Mouse (Mus musculus) gastrocnemius, adult 2 months (tissue): ENCODE results near the gene Nr2e1. TPM values are rescaled to one million over a fixed set of nuclear protein-coding genes. Genes with fewer than 3 reads are reported as not detected.

ENCODE experiments used
- DNase-seq: peaks from one replicate; pipeline ENCODE4 v3.0.0; 2022
- H3K27ac ChIP-seq: fragments of 200-600 bp; 2 replicates; pipeline ENCODE4 v1.8.1; 2022; ENCODE audit warnings: mild to moderate bottlenecking
- H3K4me3 ChIP-seq: fragments of 200-600 bp; 2 replicates; pipeline ENCODE4 v1.8.1; 2022; ENCODE audit warnings: mild to moderate bottlenecking, moderate library complexity
- CTCF ChIP-seq: fragments of 200-600 bp; IDR thresholded peaks from 2 replicates; pipeline ENCODE4 v1.8.1; 2022; ENCODE audit warnings: antibody characterized with exemption, mild to moderate bottlenecking, moderate library complexity
- intact Hi-C: fragments of 180-260 bp; cut with DNase I; formaldehyde crosslinking; loops from one replicate; pipeline ENCODE4 v1.15.1; 2025
- total RNA-seq, 2 experiments: library from RNA; stranded (reverse); gene quantifications; 2 replicates each; pipeline ENCODE4 v1.2.3; 2021

The Nr2e1 gene
- total RNA-seq, 2 experiments from 2014 or later, result not detected

DNA sequence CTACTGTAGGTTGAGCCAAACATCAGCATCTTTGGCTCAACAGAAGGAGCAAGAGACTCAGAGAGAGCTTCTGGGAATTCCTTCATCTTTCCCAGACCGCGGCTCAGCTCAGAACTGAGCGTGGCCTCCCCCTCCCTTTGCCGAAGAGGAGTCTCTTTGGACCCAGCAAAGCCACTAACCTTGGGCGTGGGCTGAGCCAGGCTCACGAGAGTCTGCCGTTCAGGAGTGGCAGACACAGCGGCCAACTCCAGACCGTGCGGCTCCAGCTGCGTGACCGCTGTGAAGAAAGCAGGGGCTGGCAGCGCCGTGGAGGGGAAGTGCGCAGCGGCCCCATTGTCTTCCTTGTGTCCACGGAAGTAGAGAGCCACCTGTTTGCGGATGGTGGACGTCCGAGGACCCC, 10.9 kb downstream of the Nr2e1 start:
- H3K4me3 ChIP-seq, result no peak overlapping the region
- no peak for TF ChIP-seq CTCF

GRCm38 (mm10) chr10:42562272-42562671, 21.2 kb downstream of the Nr2e1 start:
- intact Hi-C loops, result no loop called here
- no peak for DNase-seq
- Histone ChIP-seq H3K27ac (no peak overlapping the region), H3K4me3 (no peak overlapping the region)
- TF ChIP-seq CTCF, result no peak

More for the DNA sequence above, 10.9 kb downstream of the Nr2e1 start:
- intact Hi-C loops, result no loop called here
- no peak overlapping the region for H3K27ac ChIP-seq
- no peak for DNase-seq

DNA sequence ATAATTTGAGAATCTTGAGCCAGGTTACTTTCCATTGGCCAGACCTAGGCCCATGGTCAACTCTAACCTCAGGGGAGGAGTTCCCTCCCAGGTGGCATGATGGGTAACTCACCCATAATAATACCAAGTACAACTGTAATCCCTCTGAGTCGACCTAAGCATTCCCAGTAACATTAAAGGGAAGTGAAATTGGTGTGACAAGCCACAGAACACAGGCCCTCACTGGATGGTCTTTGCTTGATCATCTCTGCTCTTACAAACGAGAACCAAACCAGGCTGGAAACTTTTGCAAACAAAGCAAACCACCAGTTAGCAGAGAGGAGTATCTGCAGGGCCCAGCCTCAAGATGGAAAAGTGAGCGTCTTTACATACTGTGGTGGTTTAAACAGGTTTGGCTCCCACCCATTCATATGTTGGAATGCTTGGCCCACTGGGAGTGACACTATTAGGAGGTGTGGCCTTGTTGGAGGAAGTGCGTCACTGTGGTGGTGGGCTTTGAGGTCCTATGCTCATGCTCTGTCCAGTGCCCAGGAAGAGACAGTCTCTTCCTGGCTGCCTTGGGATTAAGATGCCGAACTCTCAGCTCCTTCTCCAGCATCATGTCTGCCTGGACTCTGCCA, 23.7 kb downstream of the Nr2e1 start:
- H3K27ac ChIP-seq, result no peak overlapping the region
- no peak overlapping the region for H3K4me3 ChIP-seq
- no peak for DNase-seq
- no peak for TF ChIP-seq CTCF
- intact Hi-C loops, result no loop called here

GRCm38 (mm10) chr10:42546507-42546906, 36.9 kb downstream of the Nr2e1 start:
- intact Hi-C loops, result no loop called here
- H3K4me3 ChIP-seq, result no peak overlapping the region
- TF ChIP-seq CTCF, result no peak
- H3K27ac ChIP-seq, result no peak overlapping the region
- DNase-seq, result no peak

DNA sequence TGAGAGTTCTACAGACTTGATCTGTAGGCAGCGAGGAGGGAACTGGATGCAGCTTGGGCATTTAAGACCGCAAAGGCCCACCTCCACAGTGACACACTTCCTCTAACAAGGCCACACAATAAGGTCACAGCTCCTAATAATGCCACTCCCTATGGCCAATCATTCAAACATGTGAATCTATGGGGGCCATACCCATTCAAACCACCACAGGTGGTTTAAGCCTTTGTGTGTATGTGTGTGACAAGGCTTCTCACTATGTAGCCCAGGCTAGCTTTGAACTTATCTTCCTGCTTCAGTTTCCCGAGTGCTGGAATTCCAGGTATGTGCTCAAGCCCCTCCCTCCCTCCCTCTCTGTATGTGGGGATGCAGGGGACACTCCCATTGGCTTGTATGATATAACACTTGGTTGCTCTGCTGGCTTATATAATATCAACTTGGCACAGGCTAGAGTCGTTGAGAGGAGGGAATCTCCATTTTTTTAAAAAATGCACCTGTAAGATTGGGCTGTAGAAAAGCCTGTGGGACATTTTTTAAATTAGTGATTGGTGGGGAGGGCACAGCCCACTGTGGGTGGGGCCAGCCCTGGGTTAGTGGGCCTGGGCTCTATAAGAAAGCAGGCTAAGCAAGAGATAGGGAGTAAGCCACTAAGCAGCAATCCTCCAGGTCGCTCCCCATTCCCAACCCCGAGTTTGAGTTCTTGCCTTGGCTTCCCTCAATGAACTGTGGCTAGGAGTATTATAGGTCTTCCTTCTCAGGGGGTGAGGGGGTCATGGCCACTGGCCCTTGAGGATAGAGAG, 37.5 kb downstream of the Nr2e1 start:
- Histone ChIP-seq H3K4me3 (no peak overlapping the region), H3K27ac (no peak overlapping the region)
- no peak for DNase-seq
- TF ChIP-seq CTCF, result no peak
- intact Hi-C loops, result no loop called here

DNA sequence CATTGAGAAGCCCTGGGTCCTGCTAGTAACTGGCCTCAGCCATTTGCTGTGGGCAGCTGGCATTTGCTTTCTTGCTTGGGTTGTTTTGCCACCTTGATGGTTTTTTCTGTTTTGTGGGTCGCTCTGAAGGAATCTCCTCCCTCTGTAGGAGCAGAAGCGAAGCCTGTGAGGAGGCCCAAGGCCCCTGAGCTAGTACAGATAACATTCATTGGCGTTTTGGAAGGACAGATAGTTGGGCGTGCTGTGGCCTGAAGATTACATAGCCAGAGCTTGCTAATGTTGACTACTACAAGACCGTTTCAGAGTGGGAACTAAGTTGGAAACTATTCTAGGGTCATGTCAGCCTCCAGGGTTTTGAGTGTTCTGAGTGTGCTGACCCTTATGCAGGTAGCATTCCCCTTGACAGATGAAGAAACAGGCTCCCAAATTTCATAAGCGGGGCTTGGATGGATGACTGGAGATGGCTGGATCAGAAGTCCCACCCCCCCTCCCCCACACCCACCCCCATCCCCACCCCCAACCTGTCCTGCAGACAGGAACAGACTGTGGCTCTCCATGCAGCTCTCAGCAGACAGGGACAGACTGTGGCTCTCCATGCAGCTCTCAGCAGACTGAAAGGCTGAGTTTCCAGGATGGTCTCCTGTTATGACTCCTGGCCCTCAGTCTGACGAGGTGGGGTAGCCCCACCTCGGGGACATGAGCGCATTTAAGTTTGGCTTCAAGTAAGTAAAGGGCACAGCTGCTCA, 45.7 kb downstream of the Nr2e1 start:
- DNase-seq, result no peak
- H3K27ac ChIP-seq, result no peak overlapping the region

GRCm38 (mm10) chr10:42533836-42534453, 49.5 kb downstream of the Nr2e1 start:
- H3K27ac ChIP-seq, result no peak overlapping the region
- no peak for TF ChIP-seq CTCF
- DNase-seq, result no peak
- H3K4me3 ChIP-seq, result no peak overlapping the region
- intact Hi-C loops, result no loop called here

More for the DNA sequence above, 45.7 kb downstream of the Nr2e1 start:
- TF ChIP-seq CTCF, result no peak
- intact Hi-C loops, result no loop called here
- H3K4me3 ChIP-seq, result no peak overlapping the region

DNA sequence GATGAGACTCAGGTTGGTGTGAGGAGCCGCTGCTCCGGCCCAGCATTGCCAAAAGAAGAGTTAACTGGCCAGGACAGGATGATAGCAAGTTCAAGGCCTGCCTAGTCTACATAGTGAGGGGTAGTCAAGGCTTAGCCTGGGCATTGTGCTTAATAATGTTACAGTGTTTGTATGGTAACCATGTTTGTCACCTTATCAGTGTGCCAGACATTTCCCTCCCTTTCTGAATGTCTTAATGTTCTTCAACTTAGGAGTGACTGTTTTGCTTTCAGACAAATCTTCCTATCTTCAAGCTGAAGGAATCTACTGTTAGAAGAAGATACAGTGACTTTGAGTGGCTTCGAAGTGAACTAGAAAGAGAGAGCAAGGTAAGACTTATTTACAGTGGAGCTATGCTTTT, 57.8 kb downstream of the Nr2e1 start:
- intact Hi-C loops, result loop anchor here (5.0 kb wide), 1 partner anchor 73 kb away; no protein-coding TSS in a partner anchor
- no peak for TF ChIP-seq CTCF
- no peak for DNase-seq

DNA sequence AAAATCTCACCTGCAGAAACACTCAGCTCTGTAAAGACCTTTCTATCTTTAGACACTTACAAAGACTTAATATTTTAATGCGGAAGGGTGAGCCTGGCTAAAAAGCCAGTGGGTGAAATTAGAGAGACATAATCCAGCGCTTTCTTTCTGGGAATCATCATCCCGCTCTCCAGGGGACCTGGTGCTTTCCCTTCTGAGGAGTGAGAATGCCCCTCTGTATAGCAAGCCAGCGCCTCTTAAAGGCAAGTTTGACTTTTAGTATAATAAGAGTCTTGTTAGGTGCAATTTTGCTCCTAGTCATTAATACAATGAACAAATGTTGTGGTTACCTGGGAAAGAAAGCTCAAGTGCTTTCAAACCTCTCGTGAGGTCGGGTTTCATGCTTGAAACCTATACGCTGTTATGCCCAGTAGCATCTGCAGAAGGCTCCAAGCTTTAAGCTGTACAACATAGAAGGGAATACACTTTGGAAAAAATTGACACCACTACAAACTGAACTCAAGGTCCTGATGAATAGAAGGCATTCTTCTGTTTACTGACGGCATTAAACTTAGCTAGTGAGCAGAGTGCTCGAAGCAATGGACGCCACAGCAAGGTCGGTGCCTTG, 59.8 kb downstream of the Nr2e1 start:
- intact Hi-C loops, result no loop called here
- no peak for TF ChIP-seq CTCF
- no peak for DNase-seq
- H3K4me3 ChIP-seq, result no peak overlapping the region
- H3K27ac ChIP-seq, result no peak overlapping the region

More for the DNA sequence above, 57.8 kb downstream of the Nr2e1 start:
- Histone ChIP-seq H3K4me3 (no peak overlapping the region), H3K27ac (no peak overlapping the region)

DNA sequence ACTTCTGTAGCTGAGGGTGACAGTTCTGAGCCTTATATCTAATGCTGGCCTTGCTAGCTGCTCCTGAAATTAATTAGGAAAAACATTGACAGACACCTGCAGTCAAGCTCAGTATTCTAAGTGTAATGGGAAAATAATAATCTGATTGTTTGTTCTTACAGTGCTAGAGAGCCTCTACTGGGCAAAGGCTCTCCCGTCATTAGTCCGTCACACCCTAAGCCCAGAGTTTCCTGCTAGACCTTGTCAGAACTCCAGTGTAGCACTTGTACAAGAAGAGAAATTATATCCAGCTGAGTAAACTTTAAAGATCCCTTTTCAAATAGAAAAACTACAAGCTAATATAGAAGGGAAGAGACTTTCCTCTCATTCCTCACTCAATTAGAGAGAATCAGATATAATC, 60.5 kb downstream of the Nr2e1 start:
- TF ChIP-seq CTCF, result peak; percentile 29; the same call in 1 of the 2 replicates
- DNase-seq, result no peak
- Histone ChIP-seq H3K4me3 (no peak overlapping the region), H3K27ac (peak overlapping the region; percentile 29; the same call in 1 of the 2 replicates)
- intact Hi-C loops, result no loop called here

- Histone ChIP-seq H3K27ac (no peak overlapping the region), H3K4me3 (no peak overlapping the region)
- TF ChIP-seq CTCF, result no peak
- intact Hi-C loops, result no loop called here
- no peak for DNase-seq
Measured at GRCm38 (mm10) chr10:42521315-42521981, 62.0 kb downstream of the Nr2e1 start.

GRCm38 (mm10) chr10:42518363-42518762, 65.1 kb downstream of the Nr2e1 start:
- intact Hi-C loops, result no loop called here
- no peak for DNase-seq
- no peak for TF ChIP-seq CTCF
- H3K4me3 ChIP-seq, result no peak overlapping the region
- H3K27ac ChIP-seq, result no peak overlapping the region
